Mouse (Mus musculus) midbrain, embryonic 10.5 days (tissue): ENCODE results near the gene Nkx2-5. TPM values are rescaled to one million over a fixed set of nuclear protein-coding genes. Genes with fewer than 3 reads are reported as not detected.

ENCODE experiments used
- DNase-seq: peaks from one replicate; pipeline ENCODE4 v3.0.0-alpha.2; 2017; ENCODE audit warnings: low spot score
- H3K27ac ChIP-seq: fragments of 300-500 bp; sonication (generic); replicated peaks from 2 replicates; pipeline ENCODE4 v1.5.1; 2016; ENCODE audit warnings: mild to moderate bottlenecking
- H3K27me3 ChIP-seq: fragments of 300-500 bp; sonication (generic); 2 replicates; pipeline ENCODE4 v1.6.1; 2016; ENCODE audit warnings: low read depth, mild to moderate bottlenecking; ENCODE audit not compliant: poor library complexity, severe bottlenecking
- H3K36me3 ChIP-seq: fragments of 300-500 bp; sonication (generic); 2 replicates; pipeline ENCODE4 v1.6.1; 2016; ENCODE audit warnings: mild to moderate bottlenecking, moderate library complexity
- H3K4me1 ChIP-seq: fragments of 300-500 bp; sonication (generic); 2 replicates; pipeline ENCODE4 v1.6.1; 2016
- H3K4me3 ChIP-seq: fragments of 300-500 bp; sonication (generic); 2 replicates; pipeline ENCODE4 v1.5.1; 2016; ENCODE audit warnings: mild to moderate bottlenecking, moderate library complexity
- H3K9me3 ChIP-seq: fragments of 300-500 bp; sonication (generic); replicated peaks from 2 replicates; pipeline ENCODE4 v1.6.1; 2016; ENCODE audit warnings: mild to moderate bottlenecking
- WGBS: fragments of 180-500 bp; shearing (Covaris S2); methylation state at CpG from one replicate; pipeline ENCODE4 v1.1.7; 2016; 5-methylcytosine and 5-hydroxymethylcytosine counted together
- polyA plus RNA-seq: library from polyadenylated mRNA; unstranded; fragments of >200 nt; fragmentation: Nextera tagmentation; extraction: Ambion mirVana; gene quantifications from 2 replicates; pipeline ENCODE4 v1.2.1, GENCODE M21; 2016

Nkx2-5 gene
- polyA plus RNA-seq, 1 experiment from 2014 or later: not detected

DNA sequence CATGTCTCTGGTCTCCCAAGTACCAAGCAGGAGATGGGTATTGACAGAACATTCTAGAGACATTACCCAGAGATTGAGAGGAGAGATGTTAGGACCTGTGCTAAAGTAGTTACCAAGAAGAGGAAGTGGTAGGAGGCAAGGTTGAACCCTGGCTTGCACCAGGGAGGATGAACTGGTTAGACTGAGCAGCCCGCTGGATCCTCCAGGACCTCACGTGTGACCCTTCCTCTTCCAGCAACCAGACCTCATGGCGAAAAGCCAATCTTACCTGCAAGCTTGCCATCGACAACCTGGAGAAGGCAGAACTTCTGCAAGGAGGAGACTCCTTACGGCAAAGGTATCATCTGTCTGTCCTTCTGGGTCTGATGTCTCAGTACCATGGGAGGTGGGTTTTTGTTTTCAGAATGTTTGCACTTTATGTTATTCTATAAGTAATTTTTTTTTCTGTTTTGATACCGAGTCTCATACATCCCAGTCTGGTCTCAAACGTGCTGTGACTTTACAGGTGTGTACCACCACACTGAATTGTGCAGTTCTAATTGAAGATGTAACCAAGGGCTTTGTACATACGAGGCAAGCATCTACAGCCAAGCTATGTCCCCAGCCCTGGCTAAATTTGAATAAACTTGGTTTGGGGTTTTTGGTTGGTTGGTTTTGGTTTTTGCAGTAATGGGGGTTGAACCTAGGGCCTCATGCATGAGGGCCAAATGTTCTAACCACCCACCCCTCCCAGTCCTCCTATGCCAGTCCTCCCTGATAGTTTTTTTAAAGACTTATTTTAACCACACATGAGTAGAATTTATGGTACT is 55.1 kb downstream of the Nkx2-5 start:
- no peaks in the 10 kb centered on the region for H3K4me1 ChIP-seq
- no peaks in the 10 kb centered on the region for H3K9me3 ChIP-seq
- no peak overlapping the region for H3K4me3 ChIP-seq
- no peak overlapping the region for H3K27ac ChIP-seq
- 93% methylated on average over 8 of the region's 8 CpGs for WGBS
- no peak for DNase-seq
- H3K36me3 ChIP-seq: peaks cover 86% of the 10 kb centered on the region
- no peaks in the 10 kb centered on the region for H3K27me3 ChIP-seq

DNA sequence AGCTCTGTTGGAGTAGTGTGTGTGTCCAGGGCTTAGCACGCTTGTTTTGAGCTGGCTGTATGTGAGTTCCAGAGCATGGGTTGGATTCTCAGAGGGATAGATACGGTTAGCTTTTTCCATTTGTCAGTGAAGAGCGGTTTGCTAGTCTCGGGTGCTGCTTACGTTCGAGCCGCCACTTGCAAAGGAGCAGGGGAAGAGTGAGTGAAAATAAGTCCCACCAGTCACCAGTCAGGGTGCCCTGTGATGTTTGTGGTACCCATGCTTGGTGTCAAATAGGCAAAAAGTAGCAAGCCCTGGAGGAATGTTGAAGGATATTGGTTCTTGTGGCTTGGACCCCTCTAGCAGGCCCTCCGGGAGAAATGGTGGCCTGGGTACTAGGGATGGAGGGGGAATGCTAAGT is 55.8 kb downstream of the Nkx2-5 start:
- Histone ChIP-seq H3K9me3 (no peaks in the 10 kb centered on the region), H3K4me1 (no peaks in the 10 kb centered on the region), H3K4me3 (no peak overlapping the region), H3K27ac (no peak overlapping the region), H3K27me3 (no peaks in the 10 kb centered on the region), H3K36me3 (peaks cover 92% of the 10 kb centered on the region)
- 93% methylated on average over 8 of the region's 8 CpGs for WGBS
- DNase-seq: no peak

Other genes starting within 250 kb of the Nkx2-5 start
- 117 and 122 TPM in 2 replicates for gene Atp6v0e, start 181.8 kb downstream of the Nkx2-5 start, polyA plus RNA-seq
- gene Crebrf, start 129.4 kb downstream of the Nkx2-5 start, polyA plus RNA-seq: 3.5 and 3.8 TPM in 2 replicates
- gene Bnip1, start 63.9 kb downstream of the Nkx2-5 start, polyA plus RNA-seq: 46.4 and 48.9 TPM in 2 replicates
- gene Kifc5b, start 72.1 kb upstream of the Nkx2-5 start, polyA plus RNA-seq: 10.6 and 12.1 TPM in 2 replicates
- 3.1 and 4.7 TPM in 2 replicates for gene Phf1, start 88.0 kb upstream of the Nkx2-5 start, polyA plus RNA-seq
- 175 and 179 TPM in 2 replicates for gene Cuta, start 94.6 kb upstream of the Nkx2-5 start, polyA plus RNA-seq
- gene Syngap1, start 96.2 kb upstream of the Nkx2-5 start, polyA plus RNA-seq: 1.5 TPM in 2 replicates
- gene Zbtb9, start 128.2 kb upstream of the Nkx2-5 start, polyA plus RNA-seq: 18.6 and 18.8 TPM in 2 replicates
- gene Bak1, start 184.0 kb upstream of the Nkx2-5 start, polyA plus RNA-seq: 2.8 and 3.4 TPM in 2 replicates
- gene Itpr3, start 212.3 kb upstream of the Nkx2-5 start, polyA plus RNA-seq: 1.0 and 1.3 TPM in 2 replicates